Comparison of ENCODE assay signal across 19 mouse cellular contexts in genomic region chr9:34416153-34416552, GRCm38 (mm10).
"Had no signal": no experiment of that assay in that cellular context is flagged by ENCODE, and none has a peak within 500 bp of the region (broad histone marks: within the 10 kb centered on the region; RNA-seq: fewer than 3 reads in every experiment).

No protein-coding gene starts in this region.

- H3K9ac ChIP-seq: lung, embryonic 14.5 days; midbrain, embryonic 12.5 days; neural tube, embryonic 13.5 days; neural tube, embryonic 15.5 days had no signal

- H3K36me3 ChIP-seq: midbrain, embryonic 10.5 days; midbrain, embryonic 12.5 days; neural tube, embryonic 13.5 days; neural tube, embryonic 15.5 days had no signal

- H3K27ac ChIP-seq: midbrain, embryonic 10.5 days; midbrain, embryonic 12.5 days; neural tube, embryonic 13.5 days; neural tube, embryonic 15.5 days had no signal

- H3K27me3 ChIP-seq: midbrain, embryonic 12.5 days; neural tube, embryonic 13.5 days; neural tube, embryonic 15.5 days had no signal

- DNase-seq: lung, adult 18-20 months; lung, embryonic 14.5 days; lung, postnatal 10 days; lung, postnatal 4 days; midbrain, embryonic 14.5 days; retina, postnatal 1 day; right cerebral cortex, adult 18-20 months; right cerebral cortex, postnatal 25 days; right cerebral cortex, postnatal 4 days; spleen, adult 18-20 months; thymus, adult 18-20 months; thymus, postnatal 14 days; thymus, postnatal 36 days had no signal

- ATAC-seq: midbrain, embryonic 16.5 days had no signal

- H3K4me3 ChIP-seq: midbrain, embryonic 10.5 days; midbrain, embryonic 12.5 days; myocyte; neural tube, embryonic 13.5 days; neural tube, embryonic 15.5 days had no signal

- H3K9me3 ChIP-seq: midbrain, embryonic 10.5 days; midbrain, embryonic 12.5 days; neural tube, embryonic 13.5 days; neural tube, embryonic 15.5 days had no signal

- H3K4me2 ChIP-seq: lung, embryonic 14.5 days; midbrain, embryonic 12.5 days; neural tube, embryonic 13.5 days; neural tube, embryonic 15.5 days had no signal

- H3K4me1 ChIP-seq: neural tube, embryonic 13.5 days; neural tube, embryonic 15.5 days had no signal
